Mouse (Mus musculus): ENCODE results near the gene Tekt5.

The Tekt5 gene

DNA sequence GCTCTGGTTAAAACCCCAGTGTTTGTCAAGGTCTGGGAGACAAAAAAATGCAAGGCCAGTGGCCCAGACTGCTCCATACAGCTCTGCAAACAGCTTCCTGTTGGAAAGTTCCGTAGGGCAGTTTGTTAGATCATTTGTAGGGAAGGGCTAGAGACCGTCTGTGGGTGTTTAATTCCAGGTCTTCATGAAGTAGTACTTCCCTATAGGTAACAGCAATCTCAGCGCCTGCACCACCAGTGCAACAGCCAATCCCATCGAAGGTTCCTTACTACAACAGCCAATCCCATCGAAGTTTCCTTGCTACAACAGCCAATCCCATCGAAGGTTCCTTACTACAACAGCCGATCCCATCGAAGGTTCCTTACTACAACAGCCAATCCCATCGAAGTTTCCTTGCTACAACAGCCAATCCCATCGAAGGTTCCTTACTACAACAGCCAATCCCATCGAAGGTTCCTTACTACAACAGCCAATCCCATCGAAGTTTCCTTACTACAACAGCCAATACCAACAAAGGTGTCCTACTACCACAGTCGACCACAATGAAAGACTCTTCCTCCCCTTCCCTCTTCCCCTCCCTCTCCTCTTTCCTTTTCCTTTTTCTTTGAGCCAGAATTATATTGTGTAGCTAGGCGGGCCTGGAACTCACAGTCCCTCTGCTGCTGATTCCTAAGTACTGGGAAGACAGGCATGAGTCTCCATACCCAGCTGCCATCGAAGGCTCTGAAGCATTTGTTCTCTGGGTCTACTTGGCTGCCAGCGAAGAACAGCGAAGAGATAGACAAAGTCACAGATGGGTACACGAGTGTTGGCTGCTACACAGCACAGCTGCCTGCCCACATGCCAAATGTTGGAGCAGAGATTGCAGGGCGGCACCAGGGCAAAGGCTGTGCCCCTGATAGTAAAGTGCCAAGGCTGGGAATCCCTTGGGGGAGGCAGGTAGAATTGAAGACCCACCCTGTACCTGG lies 58.6 kb downstream of the Tekt5 start:
- no peak for DNase-seq (ENCODE audit: low spot score in 2 of 2)

DNA sequence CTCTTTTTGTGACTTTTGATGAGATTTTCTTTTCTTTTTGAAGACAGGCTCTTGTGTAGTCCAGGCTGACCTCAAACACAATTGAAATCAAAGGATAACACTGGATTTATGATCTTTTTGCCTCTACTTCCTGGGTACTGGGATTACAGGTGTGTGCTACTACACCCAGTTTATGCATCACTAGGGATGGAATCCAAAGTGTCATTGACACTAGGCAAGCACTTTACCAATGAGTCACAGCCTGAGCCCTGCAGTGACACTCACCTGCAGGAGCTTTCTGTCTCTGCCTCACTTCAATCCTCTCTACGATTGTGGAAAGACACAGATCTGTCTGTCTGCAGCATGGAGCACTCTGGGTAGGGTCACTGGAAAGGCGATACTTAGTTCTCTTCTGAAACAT lies 59.3 kb downstream of the Tekt5 start:
- no peak for DNase-seq (ENCODE audit: low spot score in 2 of 2)

DNA sequence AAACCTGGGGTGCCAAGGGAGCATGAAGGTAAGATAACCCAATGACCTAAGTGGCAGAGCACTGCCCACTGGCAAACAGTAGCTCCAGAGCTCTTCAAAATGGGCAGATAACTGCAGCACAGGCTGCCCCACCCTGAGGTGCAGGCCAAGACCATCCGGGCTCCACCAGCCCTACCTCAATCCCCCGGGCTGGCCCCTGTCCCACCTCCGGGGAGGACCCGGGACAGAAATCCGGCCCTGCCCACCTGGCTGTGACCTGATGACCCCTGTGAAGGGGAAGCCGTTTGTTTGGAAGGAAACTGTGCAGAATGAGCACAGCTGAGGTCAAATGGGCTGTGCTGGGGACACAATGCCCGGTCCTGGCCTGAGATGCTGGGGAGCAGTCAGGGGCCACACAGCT lies 62.6 kb downstream of the Tekt5 start:
- DNase-seq (ENCODE audit: low spot score in 2 of 2) = no peak

DNA sequence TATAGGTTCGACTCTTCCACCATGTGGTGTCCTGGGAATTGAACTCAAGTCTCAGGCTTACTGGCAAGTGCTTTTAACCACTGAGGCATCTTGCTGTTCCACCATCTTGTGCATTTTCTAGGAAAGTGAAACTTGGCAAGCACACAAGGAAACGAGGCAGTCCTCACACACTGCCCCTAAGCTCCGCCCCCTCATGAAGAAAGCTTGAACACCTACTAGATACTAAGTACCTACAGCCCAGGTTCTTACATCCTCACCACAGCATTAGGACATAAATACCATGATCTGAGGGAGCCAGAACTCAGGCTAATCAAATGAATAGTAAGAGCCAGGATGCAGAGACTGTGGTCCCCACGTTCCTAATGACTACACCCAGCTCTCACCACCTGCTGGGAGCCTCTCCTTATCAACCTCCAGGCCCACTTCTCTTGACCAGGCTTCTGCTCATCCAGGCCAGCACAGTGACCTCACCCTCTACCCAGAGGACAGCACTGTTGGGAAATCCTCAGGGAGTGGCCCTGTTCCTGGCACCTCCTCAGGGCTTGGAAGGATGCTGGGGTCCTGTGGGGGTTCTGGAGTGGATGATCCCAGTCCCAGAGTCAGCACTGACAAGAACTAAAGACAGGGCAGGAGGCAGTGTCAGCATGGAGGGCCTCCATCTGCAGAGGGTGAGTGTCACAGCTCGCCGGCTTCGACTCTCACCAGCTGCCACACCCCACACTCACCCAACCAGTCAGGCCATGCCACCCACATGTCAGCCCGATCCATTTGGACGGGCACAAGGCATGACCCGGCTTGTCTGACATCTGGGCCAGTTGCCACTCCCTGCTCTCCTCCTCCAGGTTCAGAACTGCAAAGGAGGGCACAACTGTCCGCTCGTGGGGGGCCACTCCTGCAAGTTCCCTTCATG lies 64.4 kb downstream of the Tekt5 start:
- no peak for DNase-seq (ENCODE audit: low spot score in 2 of 2)

DNA sequence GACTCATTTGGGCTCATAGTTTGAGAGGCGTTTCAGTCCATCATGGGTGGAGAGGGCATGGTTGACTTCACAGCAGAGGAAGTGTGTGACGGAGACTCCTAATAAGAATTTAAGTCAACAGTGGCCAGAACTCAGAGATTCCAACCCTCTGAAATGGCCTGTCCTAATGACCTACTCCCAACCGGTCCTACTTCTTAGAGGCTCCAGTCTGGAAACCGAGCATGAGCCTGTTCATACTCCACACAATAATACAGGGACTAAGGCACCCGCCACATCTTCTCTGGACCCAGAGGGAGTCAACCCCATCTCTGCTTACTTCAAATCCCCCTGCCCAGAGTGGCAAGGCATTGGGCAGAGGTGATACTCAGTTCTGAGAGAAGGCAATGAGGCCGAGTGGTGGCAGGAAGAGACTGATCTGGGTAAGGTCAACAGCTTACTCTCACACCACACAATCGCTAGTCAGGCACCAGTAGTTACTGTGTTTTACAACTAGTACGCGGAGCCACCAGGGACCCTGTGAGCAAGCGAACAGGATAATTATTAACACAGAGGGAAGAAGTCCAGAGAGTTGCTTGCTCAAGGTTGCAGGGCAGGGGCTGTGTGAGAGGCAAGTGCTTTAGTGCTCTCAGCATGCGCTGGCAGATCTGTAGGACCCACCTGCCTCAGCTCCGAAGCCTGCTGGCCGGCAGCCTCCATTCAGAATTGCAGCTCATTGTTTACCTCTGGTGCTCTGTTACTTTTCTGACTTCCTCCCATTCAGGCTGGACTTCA lies 67.5 kb downstream of the Tekt5 start:
- DNase-seq (ENCODE audit: low spot score in 2 of 2) = no peak

DNA sequence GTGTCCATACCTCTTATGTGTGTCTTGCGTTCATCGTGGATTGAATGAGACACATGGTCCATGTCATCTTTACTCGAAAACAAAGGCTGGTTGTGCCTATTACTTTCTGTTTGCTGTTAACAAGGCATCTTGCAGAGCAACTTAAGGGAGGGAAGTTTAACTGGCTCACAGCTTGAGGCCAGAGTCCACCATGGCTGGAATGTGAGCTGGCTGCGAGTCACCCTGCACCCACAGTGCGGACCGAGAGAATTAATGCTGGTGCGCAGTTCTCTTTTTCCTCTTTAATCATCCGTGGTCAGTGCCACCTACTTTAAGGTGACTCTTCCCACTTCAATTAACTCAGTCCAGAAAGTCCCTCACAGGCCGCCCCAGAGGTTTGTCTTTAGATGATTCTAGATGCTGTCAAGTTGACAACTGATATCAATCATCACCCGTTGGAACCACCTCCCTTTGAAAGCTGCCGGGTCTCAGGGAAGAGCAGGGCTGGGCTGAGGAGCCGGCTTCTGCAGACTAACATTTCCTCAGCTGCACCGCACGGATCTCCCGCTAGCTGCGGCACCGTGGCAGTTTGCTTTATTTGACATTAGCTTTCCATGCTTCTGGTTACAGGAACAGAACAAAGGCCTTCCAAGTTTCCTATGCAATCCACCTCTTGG lies 75.2 kb downstream of the Tekt5 start:
- no peak for DNase-seq (ENCODE audit: low spot score in 2 of 2)

DNA sequence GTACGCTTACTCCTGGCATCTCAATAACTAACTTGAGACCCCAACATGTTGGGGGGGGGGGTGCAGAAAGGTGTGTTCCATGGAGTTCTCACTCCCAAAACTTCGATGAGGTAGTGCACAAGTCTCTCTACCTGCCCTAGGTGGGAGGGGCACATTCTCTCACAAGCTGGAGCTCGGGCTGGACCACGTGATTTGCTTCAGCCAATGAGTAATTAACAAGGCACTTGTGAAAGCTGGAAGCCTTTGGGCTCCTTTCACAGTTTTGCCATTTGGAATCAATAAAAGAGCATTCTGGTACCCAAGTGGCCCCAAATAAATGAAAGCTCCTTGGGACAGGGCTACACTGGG lies 78.1 kb downstream of the Tekt5 start:
- DNase-seq (ENCODE audit: low spot score in 2 of 2) = no peak

DNA sequence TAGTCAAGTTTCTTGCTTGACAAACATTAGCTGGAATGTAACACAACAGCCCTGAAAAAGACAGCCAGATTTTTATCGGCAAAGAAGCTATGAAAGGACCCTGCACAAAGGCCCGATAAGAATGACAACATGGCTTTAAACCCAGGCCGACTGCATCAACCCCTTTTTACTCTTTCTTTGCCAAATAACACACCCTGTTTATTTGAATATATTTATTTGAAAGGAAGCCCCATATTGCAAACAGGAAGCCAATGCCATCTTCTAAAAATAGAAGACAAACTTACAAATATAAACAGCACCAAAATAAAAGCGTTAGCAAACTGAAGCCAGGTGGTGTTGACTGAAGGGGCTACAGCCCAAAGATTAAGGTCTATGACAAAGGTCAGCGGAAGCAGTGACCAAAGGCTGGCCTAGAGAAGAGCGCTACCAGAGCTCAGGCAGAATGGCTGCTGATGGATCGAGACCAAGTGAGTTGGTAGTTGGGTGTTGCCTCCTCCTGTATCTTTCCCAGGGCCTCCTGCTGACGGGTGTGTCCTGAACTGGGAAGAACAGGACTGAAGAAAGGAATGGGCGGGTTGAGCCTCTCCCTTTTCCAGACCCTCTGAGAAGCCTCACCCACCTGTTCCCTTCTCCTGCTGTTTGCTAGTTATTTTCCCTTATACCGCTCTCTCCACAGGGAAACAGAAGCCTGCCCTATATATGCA lies 78.6 kb downstream of the Tekt5 start:
- no peak for DNase-seq (ENCODE audit: low spot score in 2 of 2)

DNA sequence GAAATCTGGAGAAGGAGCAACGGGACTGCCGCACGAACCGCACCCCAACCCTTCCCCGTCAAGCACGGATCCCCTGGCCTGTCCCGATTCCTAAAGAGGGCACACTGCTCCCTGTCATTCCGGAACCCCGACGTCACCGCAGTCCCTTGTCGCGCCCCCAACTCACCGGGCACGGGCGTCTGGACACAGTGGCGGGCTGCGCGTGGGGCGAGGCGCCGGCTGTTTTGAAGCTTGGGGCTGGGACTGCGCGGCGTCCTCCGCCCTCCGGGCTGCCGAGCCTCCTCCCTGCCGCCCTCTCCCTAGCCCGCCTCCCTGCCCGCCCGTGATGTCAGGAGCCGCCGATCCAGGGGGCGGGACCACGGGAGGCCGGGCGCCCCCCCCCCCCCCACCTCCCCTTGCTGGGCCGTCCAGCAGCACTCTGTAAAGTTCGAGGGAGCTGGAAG lies 81.6 kb downstream of the Tekt5 start, which contains the start of gene Emp2:
TSS of gene Emp2 (minus strand) at position 323 of the 443 bp plus-strand sequence.
- DNase-seq (ENCODE audit: low spot score in 2 of 2) = peak in 1 of 2 experiments; percentile 7

DNA sequence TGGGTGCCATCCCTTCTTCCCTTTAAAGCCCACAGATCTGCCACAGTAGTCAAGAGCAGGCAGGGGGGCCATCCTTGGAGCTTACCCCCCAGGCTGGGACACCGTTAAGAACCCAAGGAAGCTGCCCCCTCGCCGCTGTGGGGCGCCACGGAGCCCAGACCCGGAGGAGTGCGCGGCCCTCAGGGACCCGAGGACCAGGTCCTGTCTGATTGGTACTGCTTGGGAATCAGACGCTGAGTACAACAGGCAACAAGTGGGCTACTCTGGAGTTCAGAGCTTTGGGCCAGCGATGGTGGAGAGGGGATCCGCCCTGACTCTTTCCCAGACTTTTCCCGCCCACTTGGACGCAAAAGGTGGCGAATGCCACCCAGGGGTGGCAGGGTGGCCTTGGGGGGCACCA lies 82.1 kb downstream of the Tekt5 start:
- DNase-seq (ENCODE audit: low spot score in 2 of 2) = no peak

DNA sequence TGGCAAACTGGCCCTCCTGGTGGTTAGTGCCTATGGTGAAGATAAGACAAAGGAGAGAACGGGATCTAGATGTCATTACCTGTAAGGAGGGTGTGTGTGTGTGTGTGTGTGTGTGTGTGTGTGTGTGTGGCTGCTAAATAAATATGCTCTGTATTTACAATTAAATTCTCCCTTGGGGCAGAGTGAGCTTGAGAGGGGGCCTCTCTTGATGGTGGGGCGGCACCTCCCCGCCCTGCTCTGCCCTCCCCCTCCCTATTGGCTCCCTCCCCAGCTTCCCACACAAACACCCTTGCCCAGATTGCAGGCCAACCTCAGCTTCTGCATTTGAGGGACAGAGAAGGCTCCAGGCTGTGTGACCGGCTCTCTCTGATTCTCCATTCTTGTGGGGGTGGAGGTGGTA lies 83.3 kb downstream of the Tekt5 start:
- no peak for DNase-seq (ENCODE audit: low spot score in 2 of 2)

DNA sequence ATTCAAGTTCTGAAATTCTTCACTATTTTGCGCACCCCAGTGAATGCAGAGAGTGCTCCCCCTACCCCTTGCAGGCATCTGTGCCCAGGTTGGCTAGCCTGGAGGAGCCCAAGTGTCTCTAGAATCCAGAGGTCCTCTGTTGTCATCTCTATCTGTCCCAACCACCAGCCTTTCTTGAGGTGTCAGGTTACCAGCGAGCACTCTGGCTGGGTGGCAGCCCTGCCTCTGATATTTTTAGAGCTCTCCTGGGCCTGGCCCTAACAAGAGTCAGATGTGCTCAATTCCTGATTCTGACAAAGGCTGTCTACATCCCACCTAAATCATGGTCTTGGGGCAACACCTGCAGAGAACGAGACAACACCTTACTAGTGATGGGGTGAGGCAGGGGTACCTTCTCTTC lies 84.2 kb downstream of the Tekt5 start:
- DNase-seq (ENCODE audit: low spot score in 2 of 2) = no peak

DNA sequence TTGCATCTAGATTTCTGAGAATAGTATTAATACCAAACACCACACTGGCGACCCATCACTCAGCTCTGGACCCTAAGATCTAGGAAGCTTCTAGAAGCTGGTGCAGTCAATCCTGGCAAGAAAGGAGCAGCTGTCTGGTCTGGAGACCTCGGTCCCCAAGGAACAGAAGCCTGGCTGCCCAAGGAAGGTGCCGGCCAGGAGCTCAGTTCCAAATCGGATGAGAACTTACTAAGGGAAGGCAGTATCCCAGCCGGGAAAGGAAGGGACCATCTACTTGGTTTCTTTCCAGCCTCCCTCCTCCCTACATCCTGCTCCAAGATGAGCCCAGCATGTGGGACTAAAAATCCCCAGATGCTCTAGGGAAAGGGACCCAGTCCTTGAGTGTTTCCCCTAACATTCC lies 84.8 kb downstream of the Tekt5 start:
- DNase-seq (ENCODE audit: low spot score in 2 of 2) = no peak
